Mouse (Mus musculus): Measurements from ENCODE around the gene Drd4.

Drd4 gene

GRCm38 (mm10) chr7:141339215-141339920 lies 47.6 kb downstream of the Drd4 start:
- TF ChIP-seq GATA4 (IDR thresholded peaks at IDR 0.05; ENCODE audit: insufficient replicate concordance, low read length), result no peak

GRCm38 (mm10) chr7:141340023-141340422 lies 48.2 kb downstream of the Drd4 start:
- no peak for TF ChIP-seq GATA4 (IDR thresholded peaks at IDR 0.05; ENCODE audit: insufficient replicate concordance, low read length)

- no peak for TF ChIP-seq GATA4 (IDR thresholded peaks at IDR 0.05; ENCODE audit: insufficient replicate concordance, low read length)
Measured at GRCm38 (mm10) chr7:141340476-141340875, 48.7 kb downstream of the Drd4 start.

DNA sequence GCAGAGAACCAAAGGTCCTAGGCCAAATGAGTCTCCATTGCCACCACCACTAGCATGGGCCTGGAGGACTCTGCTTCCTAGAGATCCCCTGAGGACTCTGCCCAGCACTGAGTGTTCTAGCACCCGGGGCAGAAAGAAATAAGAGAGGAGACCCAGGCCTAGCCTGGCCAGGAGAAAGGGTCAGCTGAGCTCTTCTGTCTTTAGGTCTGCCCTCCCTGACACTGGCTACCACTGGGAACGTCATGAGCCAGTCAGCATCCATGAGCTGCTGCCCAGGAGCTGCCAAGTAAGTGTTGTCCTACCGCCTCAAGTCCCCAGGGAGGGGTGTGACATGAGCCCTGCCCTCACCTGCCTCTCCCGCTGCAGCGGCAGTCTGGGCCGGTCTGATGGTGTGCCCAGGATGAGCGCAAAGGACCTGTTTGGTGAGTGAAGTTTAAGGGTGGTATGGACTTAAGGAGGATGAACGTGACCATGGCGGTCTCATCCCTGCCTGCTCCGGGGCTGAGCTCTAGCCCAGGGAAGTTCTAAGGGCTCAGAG lies 50.0 kb downstream of the Drd4 start:
- no peak for TF ChIP-seq GATA4 (IDR thresholded peaks at IDR 0.05; ENCODE audit: insufficient replicate concordance, low read length)

DNA sequence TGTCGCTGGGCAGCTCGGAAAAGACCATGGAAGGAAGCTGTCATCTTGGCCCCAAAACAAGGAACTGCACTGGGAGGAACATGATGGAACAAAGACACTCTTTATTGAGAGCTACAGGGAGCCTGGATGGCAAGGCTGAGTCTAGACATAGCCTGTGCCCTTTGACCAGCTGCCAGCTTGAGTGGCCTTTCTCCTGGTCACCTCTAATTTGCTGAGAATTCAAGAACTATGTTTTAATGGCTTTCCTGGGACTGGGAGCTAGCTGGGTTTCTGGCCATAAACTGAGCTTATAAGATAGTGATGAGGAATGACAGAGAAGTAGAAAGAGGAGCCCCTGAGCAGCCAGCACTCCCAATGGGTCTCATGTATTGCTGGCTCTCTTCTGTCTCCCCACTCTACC lies 51.4 kb downstream of the Drd4 start:
- no peak for TF ChIP-seq GATA4 (IDR thresholded peaks at IDR 0.05; ENCODE audit: insufficient replicate concordance, low read length)

- no peak for TF ChIP-seq GATA4 (IDR thresholded peaks at IDR 0.05; ENCODE audit: insufficient replicate concordance, low read length)
Measured at GRCm38 (mm10) chr7:141343696-141344095, 51.9 kb downstream of the Drd4 start.

DNA sequence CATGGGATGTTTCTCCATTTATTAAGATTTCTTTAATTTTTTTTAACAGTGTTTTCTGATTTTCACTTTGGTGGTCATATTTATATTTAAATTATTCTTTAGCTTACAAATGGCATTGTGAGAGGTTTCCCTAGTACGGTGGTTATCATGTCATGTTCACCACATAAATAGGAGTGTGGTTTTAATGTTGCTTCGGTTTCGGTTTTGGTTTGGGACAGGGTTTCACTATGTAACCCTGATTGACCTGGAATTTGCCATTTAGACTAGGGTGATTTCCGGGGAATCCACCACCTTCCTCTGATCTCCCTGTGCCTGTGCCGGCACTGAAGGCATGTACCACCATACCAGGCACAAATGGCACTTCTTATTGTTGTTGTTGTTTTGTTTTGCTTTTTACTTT lies 53.0 kb downstream of the Drd4 start:
- no peak for TF ChIP-seq GATA4 (IDR thresholded peaks at IDR 0.05; ENCODE audit: insufficient replicate concordance, low read length)
